Mouse (Mus musculus) C2C12 (cell line): ENCODE data around the gene Olfr464.

Experiments
- CEBPB ChIP-seq: IDR thresholded peaks from one replicate; pipeline ENCODE4 v1.6.1; 2011; ENCODE audit warnings: low read depth, mild to moderate bottlenecking, control low read depth, moderate library complexity
- CTCF ChIP-seq: IDR thresholded peaks from one replicate; pipeline ENCODE4 v1.5.1; 2011; ENCODE audit not compliant: control insufficient read depth, insufficient read depth, insufficient read length
- FOSL1 ChIP-seq: IDR thresholded peaks from one replicate; pipeline ENCODE4 v1.8.0; 2011; ENCODE audit warnings: mild to moderate bottlenecking, low read length; ENCODE audit not compliant: poor library complexity, insufficient read depth, severe bottlenecking
- MAX ChIP-seq: IDR thresholded peaks from one replicate; pipeline ENCODE4 v1.6.1; 2011; ENCODE audit warnings: mild to moderate bottlenecking, control low read depth
- MYOD1 ChIP-seq: IDR thresholded peaks from one replicate; pipeline ENCODE4 v1.6.1; 2011; ENCODE audit warnings: low read depth; ENCODE audit not compliant: control insufficient read depth, insufficient read length
- MYOG ChIP-seq: IDR thresholded peaks from one replicate; pipeline ENCODE4 v1.6.1; 2011; ENCODE audit not compliant: control insufficient read depth, insufficient read length; ENCODE audit errors: extremely low read depth
- USF1 ChIP-seq: IDR thresholded peaks from one replicate; pipeline ENCODE4 v1.6.1; 2011; ENCODE audit warnings: low read depth, mild to moderate bottlenecking, control low read depth, moderate library complexity

DNA sequence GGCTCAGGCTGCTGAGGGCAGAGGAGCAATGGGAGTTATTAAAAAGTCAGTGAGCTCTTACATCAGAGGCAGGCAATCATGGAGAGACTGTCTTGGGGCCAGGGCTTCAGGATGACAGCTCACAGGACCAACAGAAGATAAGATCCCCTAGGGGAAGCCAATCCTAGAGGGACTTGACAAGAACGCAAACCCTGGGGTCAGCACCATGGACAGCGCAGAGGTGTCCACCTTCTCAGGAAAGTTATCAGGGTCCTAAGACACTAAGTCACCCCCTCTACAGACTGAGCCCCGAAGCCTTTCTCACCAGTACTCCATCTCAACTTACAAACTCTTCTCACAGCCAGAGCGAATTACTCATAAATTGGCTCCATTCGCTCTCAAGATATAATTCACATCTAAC lies at the start of gene Olfr464:
- TF ChIP-seq CEBPB (no peak), CTCF (no peak), MYOD1 (no peak), MAX (no peak), USF1 (no peak), MYOG (no peak), FOSL1 (no peak)
